Mouse (Mus musculus) heart, embryonic 11.5 days (tissue): ENCODE data around the gene Thoc3. TPM values are rescaled to one million over a fixed set of nuclear protein-coding genes. Genes with fewer than 3 reads are reported as not detected.

Experiments used
- ATAC-seq: fragments of 200-750 bp; cut with Nextera tagmentation; replicated peaks from 2 replicates; pipeline ENCODE4 v1.8.0; 2017; ENCODE audit warnings: moderate library complexity; ENCODE audit not compliant: insufficient number of reproducible peaks, low FRiP score, low TSS enrichment
- H3K27ac ChIP-seq: fragments of 300-500 bp; sonication (generic); 2 replicates; pipeline ENCODE4 v1.5.1; 2014; ENCODE audit warnings: mild to moderate bottlenecking, low read depth, low read length
- H3K27me3 ChIP-seq: fragments of 300-500 bp; sonication (generic); 2 replicates; pipeline ENCODE4 v1.6.1; 2014; ENCODE audit warnings: mild to moderate bottlenecking, low read length, mixed read lengths; ENCODE audit not compliant: control insufficient read depth, insufficient read depth
- H3K36me3 ChIP-seq: fragments of 300-500 bp; sonication (generic); 2 replicates; pipeline ENCODE4 v1.6.1; 2014; ENCODE audit warnings: mild to moderate bottlenecking, low read length, moderate library complexity, mixed read lengths; ENCODE audit not compliant: control insufficient read depth, insufficient read depth
- H3K4me1 ChIP-seq: fragments of 300-500 bp; sonication (generic); 2 replicates; pipeline ENCODE4 v1.6.1; 2014; ENCODE audit warnings: low read length; ENCODE audit not compliant: control insufficient read depth, insufficient read depth
- H3K4me2 ChIP-seq: fragments of 300-500 bp; sonication (generic); 2 replicates; pipeline ENCODE4 v1.6.1; 2014; ENCODE audit warnings: mild to moderate bottlenecking, moderate library complexity
- H3K4me3 ChIP-seq: fragments of 300-500 bp; sonication (generic); 2 replicates; pipeline ENCODE4 v1.5.1; 2014; ENCODE audit warnings: low read depth, low read length
- H3K9ac ChIP-seq: fragments of 300-500 bp; sonication (generic); 2 replicates; pipeline ENCODE4 v1.6.1; 2014; ENCODE audit warnings: mild to moderate bottlenecking, low read depth, low read length, moderate library complexity
- H3K9me3 ChIP-seq: fragments of 300-500 bp; sonication (generic); replicated peaks from 2 replicates; pipeline ENCODE4 v1.6.1; 2016; ENCODE audit warnings: low read length; ENCODE audit not compliant: control insufficient read depth
- WGBS: fragments of 180-500 bp; shearing (Covaris S2); extraction: QIAGEN DNeasy Blood & Tissue Kit; methylation state at CpG from one replicate; pipeline ENCODE4 v1.1.7; 2014; ENCODE audit not compliant: insufficient replicate concordance; 5-methylcytosine and 5-hydroxymethylcytosine counted together
- polyA plus RNA-seq: library from polyadenylated mRNA; unstranded; fragments of >200 nt; fragmentation: Nextera tagmentation; extraction: Ambion mirVana; gene quantifications from 2 replicates; pipeline ENCODE4 v1.2.1, GENCODE M21; 2014

The Thoc3 gene
- polyA plus RNA-seq: 98.8 and 99.7 TPM in 2 replicates

GRCm38 (mm10) chr13:54468098-54469011 lies at the start of gene Thoc3:
Gene Thoc3, minus strand, starts transcription at chr13:54468849.
- under 1% methylated on average over 67 of the region's 67 CpGs for WGBS
- 0 out of 2 replicates have a peak within 1 kb of the TSS, but pooled peaks have one; percentile 15 for H3K27ac ChIP-seq
- peak; percentile 95 for ATAC-seq

GRCm38 (mm10) chr13:54505920-54506319 lies 37.3 kb upstream of the Thoc3 start:
- H3K27ac ChIP-seq: no peak overlapping the region
- no peak overlapping the region for H3K4me3 ChIP-seq
- H3K36me3 ChIP-seq: no peaks in the 10 kb centered on the region
- no peak overlapping the region for H3K4me2 ChIP-seq
- WGBS: 95% methylated on average over 1 of the region's 1 CpGs
- no peak overlapping the region for H3K9ac ChIP-seq
- no peak for ATAC-seq
- peaks cover 14% of the 10 kb centered on the region for H3K4me1 ChIP-seq
- no peaks in the 10 kb centered on the region for H3K27me3 ChIP-seq
- no peaks in the 10 kb centered on the region for H3K9me3 ChIP-seq

More at GRCm38 (mm10) chr13:54468098-54469011, at the start of gene Thoc3:
- Histone ChIP-seq H3K36me3 (peaks cover 37% of the 10 kb centered on the region), H3K4me3 (peak within 1 kb of the TSS; percentile 98), H3K9ac (peak within 1 kb of the TSS; percentile 94), H3K9me3 (no peaks in the 10 kb centered on the region; the same call in 1 of the 2 replicates), H3K27me3 (no peaks in the 10 kb centered on the region), H3K4me1 (peaks cover 5% of the 10 kb centered on the region; the same call in 1 of the 2 replicates), H3K4me2 (peak within 1 kb of the TSS; percentile 93)

- peak overlapping the region; percentile 72 for H3K9ac ChIP-seq
- peak overlapping the region; percentile 56 for H3K4me3 ChIP-seq
- H3K4me1 ChIP-seq: peaks cover 14% of the 10 kb centered on the region
- no peaks in the 10 kb centered on the region for H3K9me3 ChIP-seq
- no peak for ATAC-seq
- WGBS: 34% methylated on average over 7 of the region's 7 CpGs
- no peaks in the 10 kb centered on the region for H3K27me3 ChIP-seq
- H3K27ac ChIP-seq: no peak overlapping the region
- H3K4me2 ChIP-seq: peak overlapping the region; percentile 89
- no peaks in the 10 kb centered on the region for H3K36me3 ChIP-seq
These were observed 36.1 kb upstream of the Thoc3 start for GRCm38 (mm10) chr13:54504611-54505260.

- H3K36me3 ChIP-seq: no peaks in the 10 kb centered on the region
- peak within 1 kb of the TSS; percentile 72 for H3K9ac ChIP-seq
- H3K9me3 ChIP-seq: no peaks in the 10 kb centered on the region
- peak within 1 kb of the TSS; percentile 89 for H3K4me2 ChIP-seq
- peak within 1 kb of the TSS; percentile 0; the same call in 1 of the 2 replicates for H3K27ac ChIP-seq
- H3K4me1 ChIP-seq: peaks cover 14% of the 10 kb centered on the region
- WGBS: 0% methylated on average over 100 of the region's 105 CpGs
- H3K27me3 ChIP-seq: no peaks in the 10 kb centered on the region
- ATAC-seq: peak; percentile 90
- peak within 1 kb of the TSS; percentile 56 for H3K4me3 ChIP-seq
These were observed 35.2 kb upstream of the Thoc3 start, which contains the start of gene Simc1 for GRCm38 (mm10) chr13:54503604-54504521. Gene Simc1, plus strand, starts transcription at chr13:54503779.

- Histone ChIP-seq H3K4me2 (peak overlapping the region; percentile 89), H3K36me3 (no peaks in the 10 kb centered on the region), H3K9me3 (no peaks in the 10 kb centered on the region), H3K4me1 (peaks cover 14% of the 10 kb centered on the region), H3K27me3 (no peaks in the 10 kb centered on the region), H3K4me3 (peak overlapping the region; percentile 56), H3K9ac (0 out of 2 replicates have a peak overlapping the region, but pooled peaks have one; percentile 49), H3K27ac (no peak overlapping the region)
- 1% methylated on average over 14 of the region's 14 CpGs for WGBS
- no peak; the same call in 1 of the 2 replicates for ATAC-seq
These were observed 34.6 kb upstream of the Thoc3 start for GRCm38 (mm10) chr13:54503278-54503603.

- peaks cover 14% of the 10 kb centered on the region for H3K4me1 ChIP-seq
- no peaks in the 10 kb centered on the region for H3K36me3 ChIP-seq
- no peaks in the 10 kb centered on the region for H3K27me3 ChIP-seq
- no peaks in the 10 kb centered on the region for H3K9me3 ChIP-seq
- H3K4me2 ChIP-seq: no peak overlapping the region
- H3K9ac ChIP-seq: no peak overlapping the region
- 43% methylated on average over 3 of the region's 3 CpGs for WGBS
- H3K4me3 ChIP-seq: no peak overlapping the region
- ATAC-seq: no peak
- no peak overlapping the region for H3K27ac ChIP-seq
These were observed 33.5 kb upstream of the Thoc3 start for GRCm38 (mm10) chr13:54501957-54502690.

GRCm38 (mm10) chr13:54501352-54501751 lies 32.7 kb upstream of the Thoc3 start:
- Histone ChIP-seq H3K27ac (no peak overlapping the region), H3K4me1 (peaks cover 14% of the 10 kb centered on the region), H3K4me2 (no peak overlapping the region), H3K36me3 (no peaks in the 10 kb centered on the region), H3K27me3 (no peaks in the 10 kb centered on the region), H3K9me3 (no peaks in the 10 kb centered on the region), H3K9ac (no peak overlapping the region), H3K4me3 (no peak overlapping the region)
- ATAC-seq: no peak
- WGBS: 55% methylated on average over 2 of the region's 2 CpGs
